Mouse (Mus musculus): ENCODE results near the gene Vipr2.

Gene Vipr2

DNA sequence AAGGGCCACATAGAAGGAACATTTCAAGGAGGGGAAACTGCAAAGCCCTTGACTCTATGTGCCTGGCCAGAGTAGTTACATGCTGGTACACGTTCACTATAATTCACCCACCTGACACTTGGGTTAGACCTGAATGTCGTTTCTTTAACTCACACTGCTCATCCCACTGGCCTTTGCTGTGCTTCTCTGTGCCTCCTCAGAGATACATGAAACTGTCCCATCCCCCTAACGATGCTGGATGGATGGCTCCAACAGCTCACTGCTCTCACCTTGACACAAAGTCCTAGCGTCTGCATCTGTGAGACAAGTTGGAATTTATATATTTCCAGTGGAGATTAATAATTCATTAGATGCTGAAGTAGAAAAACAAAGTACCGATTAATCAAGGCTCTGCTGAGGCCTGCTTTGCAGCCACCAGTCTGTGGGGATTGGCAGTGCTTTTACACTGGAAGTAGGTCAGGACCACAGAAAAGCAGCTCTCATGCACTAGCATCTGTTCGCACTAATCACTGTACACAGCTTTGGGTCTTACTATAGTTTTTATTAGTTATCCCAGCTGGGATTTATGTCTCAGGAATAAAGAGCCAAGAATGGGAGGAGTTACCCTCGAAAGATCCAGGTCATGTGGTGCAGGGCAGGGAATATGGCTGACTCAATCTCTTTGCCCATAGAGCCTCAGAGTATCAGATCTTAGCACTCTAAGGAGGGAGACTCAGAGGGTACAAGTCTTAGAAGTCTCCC, 79.4 kb downstream of the Vipr2 start:
- 62% methylated on average over 7 of the region's 7 CpGs for WGBS

DNA sequence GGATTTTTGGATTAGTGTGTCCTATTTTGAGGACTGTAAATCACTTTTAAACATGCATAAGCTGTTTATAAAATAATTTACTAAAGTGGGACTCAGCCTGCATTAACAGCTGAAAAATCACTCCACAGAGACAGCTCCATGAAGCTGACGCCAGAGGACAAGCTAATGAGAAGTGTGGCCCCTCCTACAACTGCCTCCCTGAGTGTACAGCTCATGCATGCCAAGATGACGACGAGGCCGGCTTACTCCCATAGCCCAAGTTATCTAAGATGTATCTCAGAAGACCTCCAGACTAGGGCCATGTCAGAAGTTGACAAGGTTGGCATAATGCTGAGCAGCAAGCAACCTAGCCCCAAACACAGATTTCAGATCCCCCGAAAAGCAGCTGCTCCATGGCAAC, 81.7 kb downstream of the Vipr2 start:
- WGBS = 81% methylated on average over 5 of the region's 5 CpGs

DNA sequence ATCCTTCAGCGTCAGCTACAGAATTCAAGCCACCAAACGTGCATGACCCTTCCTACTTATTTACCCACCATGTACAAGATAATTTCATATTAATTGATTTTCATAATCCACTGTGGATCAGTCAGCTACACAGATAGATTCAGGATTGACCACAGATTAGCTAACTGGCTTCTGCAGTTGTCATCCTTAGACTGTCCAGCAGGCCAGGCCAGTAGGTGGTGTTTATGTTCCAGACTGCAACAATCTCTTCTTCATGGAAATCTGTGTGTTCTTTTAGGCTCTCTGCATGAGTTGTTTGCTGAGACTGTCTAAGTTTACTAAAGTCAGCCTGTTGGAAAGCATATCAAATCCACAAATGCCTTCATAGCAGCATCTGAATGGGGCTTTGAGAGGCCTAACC, 82.2 kb downstream of the Vipr2 start:
- WGBS = 95% methylated on average over 2 of the region's 2 CpGs

DNA sequence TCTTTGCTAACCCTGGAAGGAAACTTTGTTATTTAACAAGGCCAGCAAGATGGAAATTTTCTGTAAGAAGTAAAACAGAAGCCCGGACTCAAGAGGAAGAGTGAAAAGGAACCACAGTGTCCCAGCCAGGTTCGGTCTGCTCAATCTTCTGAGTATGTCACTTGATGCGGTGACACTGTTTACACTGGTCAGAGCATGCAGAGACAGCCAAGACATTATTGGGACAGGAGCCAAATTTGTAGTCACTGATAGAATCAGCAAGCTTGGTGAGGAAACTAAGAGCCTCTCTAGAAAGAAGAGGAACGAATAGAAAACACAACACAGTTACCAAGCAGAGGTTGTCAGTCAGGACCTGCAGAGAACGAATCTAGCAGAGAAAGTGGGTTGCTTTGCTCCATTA, 92.1 kb downstream of the Vipr2 start:
- WGBS = 68% methylated on average over 5 of the region's 5 CpGs

DNA sequence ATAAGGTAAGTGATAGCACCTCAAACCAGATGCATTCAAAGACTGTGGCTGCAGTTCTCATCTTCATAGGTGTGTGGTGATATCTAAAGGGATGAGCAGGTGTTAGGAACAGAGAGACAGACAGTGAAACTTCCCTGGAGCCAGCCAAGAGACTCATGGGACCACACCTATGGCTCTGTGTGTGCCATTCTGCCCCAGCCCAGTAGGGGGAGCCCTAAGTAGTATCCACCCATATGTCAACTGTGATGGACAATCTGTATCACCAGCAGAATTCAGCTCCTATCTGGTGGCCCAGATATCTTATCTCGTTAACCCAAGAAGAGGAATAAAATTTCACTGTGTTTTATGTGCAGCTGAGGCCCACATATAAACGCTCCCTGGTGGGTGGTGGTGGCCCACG, 99.4 kb downstream of the Vipr2 start:
- 87% methylated on average over 3 of the region's 3 CpGs for WGBS

DNA sequence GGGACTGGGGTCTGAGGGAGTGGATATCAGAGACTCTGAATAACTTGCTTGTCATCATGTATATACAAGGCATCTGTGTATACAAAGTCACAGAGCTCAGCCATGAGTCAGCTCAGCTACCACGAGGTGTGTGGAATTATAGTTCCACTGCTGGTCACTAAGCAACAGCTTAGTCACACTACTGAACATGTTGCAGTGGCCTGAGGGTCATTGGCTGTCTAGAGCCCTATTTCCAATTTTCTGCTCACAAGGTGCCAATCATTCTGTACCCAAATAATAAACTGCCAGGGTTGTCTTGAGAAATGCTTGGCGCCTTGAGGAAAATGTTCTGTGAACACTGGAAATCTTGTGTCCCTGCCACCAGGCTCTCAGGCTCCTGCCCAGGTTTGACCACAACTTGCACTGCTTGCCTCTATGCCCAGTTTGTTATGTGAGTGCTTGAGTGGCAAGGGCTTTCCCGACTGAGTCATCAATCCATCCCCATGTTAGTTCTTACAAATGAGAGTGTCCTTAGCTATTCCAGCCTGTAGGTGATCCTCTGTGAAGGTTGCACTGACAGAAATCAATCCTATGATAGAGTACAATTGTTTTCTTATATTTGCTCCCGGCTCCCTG, 104.0 kb downstream of the Vipr2 start:
- WGBS = 68% methylated on average over 4 of the region's 4 CpGs

DNA sequence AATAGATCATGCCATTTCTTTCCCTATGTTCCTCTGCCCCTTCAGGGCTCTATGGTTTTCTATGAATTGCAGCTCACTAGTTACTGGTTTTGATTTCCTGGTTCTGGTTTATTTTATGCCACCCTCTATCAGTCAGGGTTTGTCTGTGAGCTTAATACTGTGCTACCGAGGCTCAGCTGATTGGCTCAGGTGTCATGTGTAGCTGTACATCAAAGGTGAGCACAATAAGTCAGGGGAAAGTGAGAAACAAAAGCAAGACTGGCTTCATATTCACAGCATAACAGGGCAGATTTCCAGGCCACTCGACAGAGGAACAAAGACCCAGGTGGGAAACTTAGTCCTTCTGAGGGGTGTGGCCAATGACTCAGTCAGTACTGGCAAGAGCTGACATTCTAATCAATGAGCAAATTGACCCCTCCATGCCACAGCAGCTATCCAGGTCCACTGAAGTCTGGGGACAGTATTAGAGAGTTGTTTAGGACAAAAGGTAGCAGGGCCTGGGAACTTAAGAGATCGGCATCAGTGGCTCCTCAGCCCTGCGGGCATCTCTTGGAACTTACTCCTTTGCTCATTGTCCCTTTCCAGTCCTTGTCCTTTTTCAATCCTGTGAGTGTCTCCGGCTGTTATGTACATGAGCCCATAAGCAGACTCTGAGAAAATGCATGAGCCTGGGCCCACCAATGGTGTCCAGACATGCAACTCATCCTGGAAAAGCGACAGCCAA, 105.8 kb downstream of the Vipr2 start:
- WGBS = 86% methylated on average over 6 of the region's 6 CpGs

DNA sequence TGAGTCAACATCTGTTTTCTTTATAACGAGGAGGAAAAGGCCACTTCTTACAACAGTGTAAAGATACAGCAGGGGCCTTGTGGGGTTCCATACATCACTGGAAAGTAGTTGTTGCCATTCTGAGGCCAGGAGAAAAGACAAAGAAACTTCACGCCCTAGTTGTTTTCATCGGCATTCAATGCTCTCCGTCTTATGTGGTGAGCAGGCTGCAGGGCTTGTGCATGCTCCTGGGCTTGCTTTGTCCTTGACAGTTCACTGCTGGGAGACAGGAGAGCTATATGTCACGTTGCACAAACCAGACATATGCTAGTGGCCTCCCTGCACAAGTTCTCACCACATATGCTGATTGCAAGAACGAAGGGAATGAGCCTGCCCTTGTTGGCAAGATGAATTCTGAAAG, 116.4 kb downstream of the Vipr2 start:
- WGBS = 50% methylated on average over 6 of the region's 6 CpGs

Measured in cerebral cortex, adult 2 months (tissue).